ENCODE assay signal across 9 mouse cellular contexts in genomic region chr2:139678275-139679140, GRCm38 (mm10). TPM values are rescaled to one million over a fixed set of nuclear protein-coding genes. Genes with fewer than 3 reads are reported as not detected.
DNase-seq lines count a peak whose midpoint lies in the region; ATAC-seq lines count a peak whose summit lies in the region.
"Had no signal": no experiment of that assay in that cellular context is flagged by ENCODE, and none has a peak within 500 bp of the region (broad histone marks: within the 10 kb centered on the region; RNA-seq: fewer than 3 reads in every experiment).

No protein-coding gene starts in this region.

- peak overlapping the region; percentile 100 for H3K4me2 ChIP-seq in hindbrain, embryonic 11.5 days (replicated peaks; ENCODE audit: low read depth, low read length)
- H3K4me2 ChIP-seq in lung, embryonic 16.5 days (ENCODE audit: low read depth, low read length): peak overlapping the region; percentile 66

- peak overlapping the region; percentile 86 for H3K9ac ChIP-seq in hindbrain, embryonic 11.5 days (ENCODE audit: low read depth, low read length)
- peak overlapping the region; percentile 95 for H3K9ac ChIP-seq in lung, embryonic 16.5 days (ENCODE audit: low read length)

- peaks cover 4% of the 10 kb centered on the region for H3K27me3 ChIP-seq in hindbrain, embryonic 11.5 days (ENCODE audit: control insufficient read depth, insufficient read depth, low read length)
- no peaks in the 10 kb centered on the region for H3K27me3 ChIP-seq in lung, embryonic 16.5 days (ENCODE audit: control insufficient read depth, insufficient read depth, low read depth, low read length)

- DNase-seq in adrenal gland, adult (ENCODE audit: inconsistent age in 2 of 2, low spot score in 1 of 2): peak; percentile 67 to 88
- peak; percentile 74 to 77 for DNase-seq in cerebellum, postnatal 25 days
- DNase-seq in frontal cortex, postnatal 25 days (ENCODE audit: low spot score in 2 of 2): peak; percentile 42 to 50
- DNase-seq in hindbrain, embryonic 11.5 days (ENCODE audit: low spot score): peak; percentile 81
- DNase-seq in layer of hippocampus, adult 9-10 months (ENCODE audit: low spot score): peak; percentile 18
- peak; percentile 72 for DNase-seq in right cerebral cortex, adult 18-20 months
- no peak for DNase-seq in B cell, adult 2 months

- H3K4me1 ChIP-seq in hindbrain, embryonic 11.5 days (replicated peaks; ENCODE audit: control insufficient read depth, insufficient read depth, low read length): no peaks in the 10 kb centered on the region
- H3K4me1 ChIP-seq in lung, embryonic 16.5 days (replicated peaks; ENCODE audit: control insufficient read depth, insufficient read depth, low read length): peaks cover 12% of the 10 kb centered on the region

- H3K9me3 ChIP-seq in hindbrain, embryonic 11.5 days (ENCODE audit: control insufficient read depth, low read length): no peaks in the 10 kb centered on the region
- H3K9me3 ChIP-seq in lung, embryonic 16.5 days (ENCODE audit: control insufficient read depth, low read length): no peaks in the 10 kb centered on the region

- H3K4me3 ChIP-seq in hindbrain, embryonic 11.5 days (ENCODE audit: low read depth, low read length): peak overlapping the region; percentile 91
- H3K4me3 ChIP-seq in lung, embryonic 16.5 days (ENCODE audit: low read length): peak overlapping the region; percentile 94

- H3K36me3 ChIP-seq in hindbrain, embryonic 11.5 days (ENCODE audit: control insufficient read depth, insufficient read depth, low read length): no peaks in the 10 kb centered on the region
- H3K36me3 ChIP-seq in lung, embryonic 16.5 days (ENCODE audit: control insufficient read depth, insufficient read depth, low read length): no peaks in the 10 kb centered on the region

- H3K27ac ChIP-seq in hindbrain, embryonic 11.5 days (ENCODE audit: low read depth, low read length): peak overlapping the region; percentile 79
- peak overlapping the region; percentile 92 for H3K27ac ChIP-seq in lung, embryonic 16.5 days (ENCODE audit: low read length)
- H3K27ac ChIP-seq: macrophage had no signal

- WGBS in hindbrain, embryonic 11.5 days: 1% methylated on average over 46 of the region's 84 CpGs
- WGBS in lung, embryonic 16.5 days: under 1% methylated on average over 45 of the region's 84 CpGs

- ATAC-seq in hindbrain, embryonic 11.5 days (ENCODE audit: low FRiP score): peak; percentile 89
- ATAC-seq in lung, embryonic 16.5 days (ENCODE audit: low read depth): peak; percentile 70

RNA-seq across cellular contexts. Expression of gene Ism1, which starts 0.5 kb away (rescaled TPM):
- 0.79 and 0.96 TPM in 2 replicates for polyA plus RNA-seq in hindbrain, embryonic 11.5 days (2014; fragmentation: Nextera tagmentation; extraction: Ambion mirVana)
- 11.4 and 11.5 TPM in 2 replicates for polyA plus RNA-seq in lung, embryonic 16.5 days (2015; fragmentation: Nextera tagmentation; extraction: Ambion mirVana)
- polyA plus RNA-seq: macrophage had no signal

Comparison
In these comparisons a context has a peak if more than half of its experiments do, and no peak if none do; other contexts are left out.
1. DNase-seq: peak in adrenal gland, adult (2 of 2), cerebellum, postnatal 25 days (2 of 2), frontal cortex, postnatal 25 days (2 of 2), hindbrain, embryonic 11.5 days (single experiment), layer of hippocampus, adult 9-10 months (single experiment) and right cerebral cortex, adult 18-20 months (single experiment); none in B cell, adult 2 months (0 of 2).